Mouse (Mus musculus): Measurements from ENCODE around the gene Gfra4.

DNA sequence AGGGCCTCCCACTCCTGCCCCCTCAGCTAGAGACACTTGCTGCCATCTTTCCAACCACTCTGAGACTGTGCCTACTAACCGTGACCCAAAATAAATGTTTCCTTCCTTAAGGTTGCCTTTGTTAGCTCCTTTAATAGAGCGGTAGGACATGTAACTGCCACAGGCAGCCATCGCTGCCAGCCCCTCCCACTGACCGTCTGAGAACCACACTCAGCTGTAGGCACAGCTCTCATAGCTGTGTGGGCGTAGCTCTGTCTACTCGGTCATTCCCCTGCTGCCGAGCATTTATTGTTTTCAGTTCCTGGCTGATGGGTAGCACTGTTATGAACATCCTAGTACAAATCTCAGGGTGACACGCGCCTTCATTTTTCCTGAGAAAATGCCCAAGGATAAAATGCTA is 23.5 kb upstream of the Gfra4 start:
- TF ChIP-seq CTCF (IDR thresholded peaks at IDR 0.05; ENCODE audit: low read depth, low read length) = no peak
- no peak for TF ChIP-seq EP300 (IDR thresholded peaks at IDR 0.05; ENCODE audit: insufficient read depth, low read depth, low read length)

Measured in ES-Bruce4 (cell line).